Mouse (Mus musculus) limb, embryonic 11.5 days (tissue): ENCODE results near the gene Fzd1. TPM values are rescaled to one million over a fixed set of nuclear protein-coding genes. Genes with fewer than 3 reads are reported as not detected.

Experiments
- ATAC-seq: fragments of 200-750 bp; cut with Nextera tagmentation; 2 replicates; pipeline ENCODE4 v1.8.0; 2017; ENCODE audit warnings: low read depth; ENCODE audit not compliant: insufficient number of reproducible peaks, low FRiP score, low TSS enrichment
- DNase-seq: peaks from one replicate; pipeline ENCODE4 v3.0.0-alpha.2; 2015; ENCODE audit warnings: low spot score
- H3K27ac ChIP-seq: fragments of 300-500 bp; sonication (generic); replicated peaks from 2 replicates; pipeline ENCODE4 v1.5.1; 2014; ENCODE audit warnings: low read depth, mild to moderate bottlenecking, low read length
- H3K27me3 ChIP-seq: fragments of 300-500 bp; sonication (generic); 2 replicates; pipeline ENCODE4 v1.6.1; 2014; ENCODE audit warnings: mild to moderate bottlenecking, low read length, mixed read lengths; ENCODE audit not compliant: control insufficient read depth, insufficient read depth
- H3K36me3 ChIP-seq: fragments of 300-500 bp; sonication (generic); 2 replicates; pipeline ENCODE4 v1.6.1; 2014; ENCODE audit warnings: mild to moderate bottlenecking, low read length, moderate library complexity, mixed read lengths; ENCODE audit not compliant: control insufficient read depth, insufficient read depth
- H3K4me1 ChIP-seq: fragments of 300-500 bp; sonication (generic); 2 replicates; pipeline ENCODE4 v1.6.1; 2014; ENCODE audit warnings: low read length, mixed read lengths; ENCODE audit not compliant: control insufficient read depth, insufficient read depth
- H3K4me2 ChIP-seq: fragments of 300-500 bp; sonication (generic); 2 replicates; pipeline ENCODE4 v1.6.1; 2014; ENCODE audit warnings: low read depth, mild to moderate bottlenecking, moderate library complexity; ENCODE audit not compliant: severe bottlenecking
- H3K4me3 ChIP-seq: fragments of 300-500 bp; sonication (generic); 2 replicates; pipeline ENCODE4 v1.5.1; 2014; ENCODE audit warnings: low read depth, low read length
- H3K9ac ChIP-seq: fragments of 300-500 bp; sonication (generic); 2 replicates; pipeline ENCODE4 v1.6.1; 2014; ENCODE audit warnings: mild to moderate bottlenecking, low read length
- H3K9me3 ChIP-seq: fragments of 300-500 bp; sonication (generic); 2 replicates; pipeline ENCODE4 v1.6.1; 2016; ENCODE audit warnings: low read length; ENCODE audit not compliant: control insufficient read depth
- WGBS: fragments of 180-500 bp; shearing (Covaris S2); extraction: QIAGEN DNeasy Blood & Tissue Kit; methylation state at CpG from one replicate; pipeline ENCODE4 v1.1.7; 2014; 5-methylcytosine and 5-hydroxymethylcytosine counted together
- microRNA-seq: library from miRNA; unstranded; fragments of <30 nt; microRNA quantifications from one replicate; pipeline ENCODE4, GENCODE M21; 2016
- polyA plus RNA-seq: library from polyadenylated mRNA; unstranded; fragments of >200 nt; fragmentation: Nextera tagmentation; extraction: Ambion mirVana; gene quantifications from 2 replicates; pipeline ENCODE4 v1.2.1, GENCODE M21; 2014

Gene Fzd1
- polyA plus RNA-seq, 1 experiment from 2014 or later = 25.4 TPM

GRCm38 (mm10) chr5:4735461-4735860 is 22.4 kb downstream of the Fzd1 start:
- Histone ChIP-seq H3K27me3 (no peaks in the 10 kb centered on the region), H3K4me3 (no peak overlapping the region), H3K27ac (no peak overlapping the region), H3K4me1 (no peaks in the 10 kb centered on the region), H3K9me3 (no peaks in the 10 kb centered on the region), H3K4me2 (no peak overlapping the region), H3K9ac (no peak overlapping the region), H3K36me3 (no peaks in the 10 kb centered on the region)
- ATAC-seq (no peak), DNase-seq (no peak)
- WGBS = 85% methylated on average over 7 of the region's 7 CpGs

GRCm38 (mm10) chr5:4733239-4733638 is 24.6 kb downstream of the Fzd1 start:
- no peak overlapping the region for H3K27ac ChIP-seq
- H3K4me3 ChIP-seq = no peak overlapping the region
- no peaks in the 10 kb centered on the region for H3K4me1 ChIP-seq
- WGBS = 56% methylated on average over 4 of the region's 4 CpGs
- no peaks in the 10 kb centered on the region for H3K9me3 ChIP-seq
- H3K36me3 ChIP-seq = no peaks in the 10 kb centered on the region
- DNase-seq (no peak), ATAC-seq (no peak)
- H3K4me2 ChIP-seq = no peak overlapping the region
- H3K27me3 ChIP-seq = no peaks in the 10 kb centered on the region
- H3K9ac ChIP-seq = no peak overlapping the region

- no peak overlapping the region for H3K4me3 ChIP-seq
- no peak overlapping the region for H3K9ac ChIP-seq
- no peak overlapping the region for H3K4me2 ChIP-seq
- H3K4me1 ChIP-seq = no peaks in the 10 kb centered on the region
- ATAC-seq (no peak), DNase-seq (no peak)
- no peaks in the 10 kb centered on the region for H3K9me3 ChIP-seq
- WGBS = 77% methylated on average over 10 of the region's 10 CpGs
- no peaks in the 10 kb centered on the region for H3K36me3 ChIP-seq
- no peaks in the 10 kb centered on the region for H3K27me3 ChIP-seq
- H3K27ac ChIP-seq = no peak overlapping the region
These were observed 25.3 kb downstream of the Fzd1 start for GRCm38 (mm10) chr5:4732241-4733229.

GRCm38 (mm10) chr5:4731743-4732215 is 26.1 kb downstream of the Fzd1 start:
- H3K27ac ChIP-seq = no peak overlapping the region
- no peaks in the 10 kb centered on the region for H3K36me3 ChIP-seq
- no peaks in the 10 kb centered on the region for H3K4me1 ChIP-seq
- no peak for DNase-seq
- no peaks in the 10 kb centered on the region for H3K27me3 ChIP-seq
- no peak overlapping the region for H3K4me3 ChIP-seq
- 83% methylated on average over 5 of the region's 5 CpGs for WGBS
- H3K4me2 ChIP-seq = no peak overlapping the region
- ATAC-seq = no peak
- no peaks in the 10 kb centered on the region for H3K9me3 ChIP-seq
- H3K9ac ChIP-seq = no peak overlapping the region

- H3K27me3 ChIP-seq = no peaks in the 10 kb centered on the region
- no peaks in the 10 kb centered on the region for H3K9me3 ChIP-seq
- no peak overlapping the region for H3K27ac ChIP-seq
- no peak overlapping the region for H3K4me2 ChIP-seq
- H3K4me1 ChIP-seq = no peaks in the 10 kb centered on the region
- no peaks in the 10 kb centered on the region for H3K36me3 ChIP-seq
- DNase-seq (no peak), ATAC-seq (no peak)
- H3K4me3 ChIP-seq = no peak overlapping the region
- 86% methylated on average over 3 of the region's 3 CpGs for WGBS
- H3K9ac ChIP-seq = no peak overlapping the region
These were observed 26.8 kb downstream of the Fzd1 start for GRCm38 (mm10) chr5:4731064-4731463.

Small RNA genes lying within 50 kb of the gene (microRNA-seq; reads per million reads assigned to microRNA genes)
- not detected for gene Gm44483
